Comparison of ENCODE assay signal across 8 mouse cellular contexts in genomic region chr6:42372816-42373547, GRCm38 (mm10). TPM values are rescaled to one million over a fixed set of nuclear protein-coding genes. Genes with fewer than 3 reads are reported as not detected.
A peak's percentile ranks its signal among the peaks of the same experiment; 100 is the strongest.
DNase-seq lines count a peak whose midpoint lies in the region; ATAC-seq and TF ChIP-seq lines count a peak whose summit lies in the region.

TSS of gene Epha1 (minus strand) at chr6:42373268.

- H3K27ac ChIP-seq in bone marrow, adult 2 months (ENCODE audit: control insufficient read depth, insufficient read depth, low read depth, low read length, poor library complexity) = no peak within 1 kb of the TSS; the same call in 1 of the 2 replicates
- peak within 1 kb of the TSS; percentile 15; the same call in 1 of the 2 replicates for H3K27ac ChIP-seq in embryonic facial prominence, embryonic 14.5 days (replicated peaks; ENCODE audit: low read depth, low read length)
- no peak within 1 kb of the TSS for H3K27ac ChIP-seq in hindbrain, embryonic 12.5 days
- peak within 1 kb of the TSS; percentile 48; the same call in 1 of the 2 replicates for H3K27ac ChIP-seq in limb, embryonic 13.5 days
- no peak within 1 kb of the TSS for H3K27ac ChIP-seq in midbrain, embryonic 12.5 days (replicated peaks)
- no peak within 1 kb of the TSS for H3K27ac ChIP-seq in thymus, adult 2 months (ENCODE audit: control insufficient read depth, insufficient read depth, low read length)

- peak; percentile 27 for TF ChIP-seq CTCF in bone marrow, adult 2 months (IDR thresholded peaks at IDR 0.05; ENCODE audit: control insufficient read depth, insufficient read depth, low read length)
- no peak for TF ChIP-seq CTCF in thymus, adult 2 months (IDR thresholded peaks at IDR 0.05; ENCODE audit: borderline replicate concordance, control insufficient read depth, extremely low read depth, insufficient read depth, low read length, poor library complexity)

- H3K4me1 ChIP-seq in bone marrow, adult 2 months (ENCODE audit: control insufficient read depth, insufficient read depth, low read length) = no peaks in the 10 kb centered on the region; the same call in 1 of the 2 replicates
- peaks cover 21% of the 10 kb centered on the region for H3K4me1 ChIP-seq in embryonic facial prominence, embryonic 14.5 days (ENCODE audit: control insufficient read depth, insufficient read depth, low read length)
- H3K4me1 ChIP-seq in hindbrain, embryonic 12.5 days = peaks cover 11% of the 10 kb centered on the region
- H3K4me1 ChIP-seq in limb, embryonic 13.5 days = peaks cover 21% of the 10 kb centered on the region
- peaks cover 21% of the 10 kb centered on the region for H3K4me1 ChIP-seq in midbrain, embryonic 12.5 days
- H3K4me1 ChIP-seq in thymus, adult 2 months (replicated peaks; ENCODE audit: control insufficient read depth, insufficient read depth, low read length) = peaks cover 3% of the 10 kb centered on the region

- no peaks in the 10 kb centered on the region for H3K36me3 ChIP-seq in embryonic facial prominence, embryonic 14.5 days (ENCODE audit: control insufficient read depth, insufficient read depth, low read length)
- H3K36me3 ChIP-seq in hindbrain, embryonic 12.5 days = no peaks in the 10 kb centered on the region
- no peaks in the 10 kb centered on the region for H3K36me3 ChIP-seq in limb, embryonic 13.5 days
- no peaks in the 10 kb centered on the region for H3K36me3 ChIP-seq in midbrain, embryonic 12.5 days
- H3K36me3 ChIP-seq in thymus, adult 2 months (ENCODE audit: control insufficient read depth, insufficient read depth, low read length) = no peaks in the 10 kb centered on the region

- DNase-seq in left cerebral cortex, postnatal 4 days = peak; percentile 58
- no peak for DNase-seq in left cerebral cortex, postnatal 36 days (ENCODE audit: low spot score in 2 of 2)
- peak; percentile 89 for DNase-seq in embryonic facial prominence, embryonic 14.5 days (ENCODE audit: low spot score)
- peak; percentile 71 for DNase-seq in thymus, adult 2 months

- peak within 1 kb of the TSS; percentile 69 for H3K9ac ChIP-seq in embryonic facial prominence, embryonic 14.5 days (ENCODE audit: low read depth, low read length)
- peak within 1 kb of the TSS; percentile 53; the same call in 1 of the 2 replicates for H3K9ac ChIP-seq in hindbrain, embryonic 12.5 days
- H3K9ac ChIP-seq in limb, embryonic 13.5 days = peak within 1 kb of the TSS; percentile 72
- peak within 1 kb of the TSS; percentile 56 for H3K9ac ChIP-seq in midbrain, embryonic 12.5 days (replicated peaks)

- WGBS in bone marrow, adult 2 months = 3% methylated on average over 36 of the region's 36 CpGs
- WGBS in embryonic facial prominence, embryonic 14.5 days = 3% methylated on average over 23 of the region's 36 CpGs
- under 1% methylated on average over 32 of the region's 36 CpGs for WGBS in hindbrain, embryonic 12.5 days
- under 1% methylated on average over 32 of the region's 36 CpGs for WGBS in limb, embryonic 13.5 days
- under 1% methylated on average over 36 of the region's 36 CpGs for WGBS in midbrain, embryonic 12.5 days
- WGBS in thymus, adult 2 months = 4% methylated on average over 36 of the region's 36 CpGs

- no peaks in the 10 kb centered on the region for H3K27me3 ChIP-seq in embryonic facial prominence, embryonic 14.5 days (replicated peaks; ENCODE audit: control insufficient read depth, insufficient read depth, low read length)
- peaks cover 18% of the 10 kb centered on the region for H3K27me3 ChIP-seq in hindbrain, embryonic 12.5 days
- H3K27me3 ChIP-seq in limb, embryonic 13.5 days = no peaks in the 10 kb centered on the region
- peaks cover 53% of the 10 kb centered on the region for H3K27me3 ChIP-seq in midbrain, embryonic 12.5 days
- H3K27me3 ChIP-seq in thymus, adult 2 months (ENCODE audit: control insufficient read depth, insufficient read depth, low read length) = no peaks in the 10 kb centered on the region

- H3K9me3 ChIP-seq in embryonic facial prominence, embryonic 14.5 days (ENCODE audit: control insufficient read depth, low read length) = no peaks in the 10 kb centered on the region
- no peaks in the 10 kb centered on the region for H3K9me3 ChIP-seq in hindbrain, embryonic 12.5 days (replicated peaks)
- no peaks in the 10 kb centered on the region for H3K9me3 ChIP-seq in limb, embryonic 13.5 days
- H3K9me3 ChIP-seq in midbrain, embryonic 12.5 days = no peaks in the 10 kb centered on the region

- TF ChIP-seq POLR2A in bone marrow, adult 2 months (IDR thresholded peaks at IDR 0.05; ENCODE audit: borderline replicate concordance, control insufficient read depth, low read depth, low read length) = no peak
- TF ChIP-seq POLR2A in thymus, adult 2 months (IDR thresholded peaks at IDR 0.05; ENCODE audit: control insufficient read depth, extremely low read depth, insufficient read depth, low read length, poor library complexity) = no peak

- peak; percentile 82 for ATAC-seq in embryonic facial prominence, embryonic 14.5 days (ENCODE audit: low read depth)
- peak; percentile 74 for ATAC-seq in hindbrain, embryonic 12.5 days (ENCODE audit: low FRiP score)
- peak; percentile 57 for ATAC-seq in limb, embryonic 13.5 days (ENCODE audit: low FRiP score, low read depth)
- peak; percentile 73 for ATAC-seq in midbrain, embryonic 12.5 days (ENCODE audit: low FRiP score, low read depth)

- no peak within 1 kb of the TSS for H3K4me3 ChIP-seq in bone marrow, adult 2 months (replicated peaks; ENCODE audit: control insufficient read depth, low read depth, low read length)
- peak within 1 kb of the TSS; percentile 61 for H3K4me3 ChIP-seq in embryonic facial prominence, embryonic 14.5 days (ENCODE audit: low read depth, low read length)
- H3K4me3 ChIP-seq in hindbrain, embryonic 12.5 days = peak within 1 kb of the TSS; percentile 51
- H3K4me3 ChIP-seq in limb, embryonic 13.5 days = peak within 1 kb of the TSS; percentile 62
- peak within 1 kb of the TSS; percentile 52 for H3K4me3 ChIP-seq in midbrain, embryonic 12.5 days
- peak within 1 kb of the TSS; percentile 27 for H3K4me3 ChIP-seq in thymus, adult 2 months (ENCODE audit: control insufficient read depth, insufficient read depth, low read length)

- peak within 1 kb of the TSS; percentile 97 for H3K4me2 ChIP-seq in embryonic facial prominence, embryonic 14.5 days (ENCODE audit: low read depth, low read length)
- H3K4me2 ChIP-seq in hindbrain, embryonic 12.5 days (replicated peaks) = peak within 1 kb of the TSS; percentile 97
- peak within 1 kb of the TSS; percentile 94 for H3K4me2 ChIP-seq in limb, embryonic 13.5 days (replicated peaks)
- H3K4me2 ChIP-seq in midbrain, embryonic 12.5 days (replicated peaks) = peak within 1 kb of the TSS; percentile 96

- intact Hi-C loops in left cerebral cortex, postnatal 4 days (cut with DNase I) = no loop called here
- intact Hi-C loops in left cerebral cortex, postnatal 36 days (cut with DNase I) = loop anchor here (2.0 kb wide), 1 partner anchor 24 kb away; the partner anchor contains the start of gene Zyx

RNA-seq across cellular contexts. Expression of gene Epha1, which starts in this region (rescaled TPM):
- under 1 TPM; 0.14 to 0.18 TPM for total RNA-seq in left cerebral cortex, postnatal 4 days (2021)
- total RNA-seq in left cerebral cortex, postnatal 36 days (2021) = under 1 TPM; 0.18 to 0.30 TPM
- not detected in 2 replicates for polyA plus RNA-seq in bone marrow, adult 2 months (2011; ENCODE audit: insufficient read depth, insufficient read length, low replicate concordance, missing spikeins)
- polyA plus RNA-seq in embryonic facial prominence, embryonic 14.5 days (2014; fragmentation: Nextera tagmentation; extraction: Ambion mirVana) = 3.8 and 4.3 TPM in 2 replicates
- 1.9 and 2.4 TPM in 2 replicates for polyA plus RNA-seq in hindbrain, embryonic 12.5 days (2016; fragmentation: Nextera tagmentation; extraction: Ambion mirVana)
- 8.9 and 9.4 TPM in 2 replicates for polyA plus RNA-seq in limb, embryonic 13.5 days (2015; fragmentation: Nextera tagmentation; extraction: Ambion mirVana)
- 0.81 and 1.3 TPM in 2 replicates for polyA plus RNA-seq in midbrain, embryonic 12.5 days (2016; fragmentation: Nextera tagmentation; extraction: Ambion mirVana)
- 3.6 and 4.7 TPM in 2 replicates for polyA plus RNA-seq in thymus, adult 2 months (2012; rRNA removed)

Comparison
In these comparisons a context has a peak if more than half of its experiments do, and no peak if none do; other contexts are left out.
1. Peak in DNase-seq in left cerebral cortex, postnatal 4 days; RNA of the gene not detected or under 1 TPM.
2. DNase-seq: peak in embryonic facial prominence, embryonic 14.5 days (single experiment) and thymus, adult 2 months (single experiment); none in left cerebral cortex, postnatal 36 days (0 of 2).
3. H3K27ac ChIP-seq: peak in embryonic facial prominence, embryonic 14.5 days (single experiment) and limb, embryonic 13.5 days (single experiment); none in bone marrow, adult 2 months (single experiment), hindbrain, embryonic 12.5 days (single experiment), midbrain, embryonic 12.5 days (single experiment) and thymus, adult 2 months (single experiment).
4. Peak in every context shown above with its lines, with median percentiles within 50 percentile points of each other: ATAC-seq, H3K4me2 ChIP-seq and H3K9ac ChIP-seq.